In the genomic region with DNA sequence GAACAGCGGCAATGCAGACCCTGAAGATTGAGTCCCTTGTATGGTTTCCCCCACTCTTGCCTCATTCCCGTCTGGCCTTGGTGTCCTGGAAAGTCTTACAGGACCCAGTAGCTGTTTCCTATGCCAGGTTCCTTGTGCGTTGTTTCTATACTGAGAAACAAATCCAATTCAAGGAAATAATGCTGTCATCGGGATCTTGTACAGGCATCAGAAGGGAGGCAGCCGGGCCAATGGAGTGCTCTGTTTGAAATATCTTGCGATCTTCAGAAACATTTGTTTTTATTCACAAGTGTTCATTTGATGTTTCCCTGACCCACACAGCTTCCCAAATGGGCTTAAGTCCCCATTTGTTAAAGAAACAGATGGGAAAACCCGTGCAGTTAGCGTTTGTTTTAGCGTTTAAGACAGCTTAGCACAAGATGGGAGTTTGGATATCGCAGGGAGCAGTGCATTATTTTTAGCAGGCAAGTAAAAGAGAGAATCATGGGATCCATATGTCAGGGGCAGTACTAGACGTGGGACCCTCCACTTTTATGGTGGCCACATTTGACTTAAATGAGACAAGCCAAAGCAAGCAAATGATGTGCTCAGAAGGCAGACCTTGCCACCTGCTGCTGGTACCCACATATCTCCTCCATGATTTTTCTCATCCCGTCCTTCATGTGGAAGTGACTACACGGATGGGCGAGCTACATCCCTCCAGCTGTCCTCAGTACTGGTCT, we compare ENCODE assay signal across 14 mouse cellular contexts.
"Had no signal": no experiment of that assay in that cellular context is flagged by ENCODE, and none has a peak within 500 bp of the region (broad histone marks: within the 10 kb centered on the region; RNA-seq: fewer than 3 reads in every experiment).

No protein-coding gene starts in this region.

- ATAC-seq: liver, postnatal 0 days; lung, postnatal 0 days; midbrain, embryonic 13.5 days had no signal

- H3K4me3 ChIP-seq: limb, embryonic 12.5 days; liver, embryonic 13.5 days; midbrain, embryonic 13.5 days had no signal

- H3K9ac ChIP-seq: limb, embryonic 12.5 days; liver, embryonic 13.5 days; liver, postnatal 0 days; midbrain, embryonic 13.5 days had no signal

- H3K4me1 ChIP-seq: liver, embryonic 13.5 days had no signal

- H3K36me3 ChIP-seq: limb, embryonic 12.5 days; liver, embryonic 13.5 days; midbrain, embryonic 13.5 days had no signal

- H3K4me2 ChIP-seq: limb, embryonic 12.5 days; liver, embryonic 13.5 days; midbrain, embryonic 13.5 days had no signal

- DNase-seq: kidney, adult 8-10 months; kidney, postnatal 25 days; layer of hippocampus, adult 9-11 months; layer of hippocampus, postnatal 36 days; liver; liver, embryonic 13.5 days; liver, postnatal 0 days; lung, postnatal 36 days; right cerebral cortex, postnatal 14 days; thymus, adult 2 months; thymus, postnatal 25 days had no signal

- H3K27ac ChIP-seq: limb, embryonic 12.5 days; liver, embryonic 13.5 days; midbrain, embryonic 13.5 days had no signal

- H3K9me3 ChIP-seq: limb, embryonic 12.5 days; liver, embryonic 13.5 days; midbrain, embryonic 13.5 days had no signal

- H3K27me3 ChIP-seq: limb, embryonic 12.5 days; liver, embryonic 13.5 days had no signal
